Mouse (Mus musculus): ENCODE measurements at regions not wholly inside any gene's neighbourhood (a gene's known extent, or its start where the extent isn't known, plus 50 kb on each side); places are given as distances from the start of the nearest gene placed in this dataset.

- TF ChIP-seq GATA1 (IDR thresholded peaks at IDR 0.05; ENCODE audit: borderline replicate concordance, low read length) (no peak), FLI1 (IDR thresholded peaks at IDR 0.05; ENCODE audit: low read length) (no peak)
Observed at GRCm38 (mm10) chr15:61395296-61395826, 472.5 kb upstream of the A1bg start.

Measured in megakaryocyte, embryonic 14.5 days (primary cell).